Mouse (Mus musculus) skeletal muscle tissue, adult 2 months (tissue): Measurements from ENCODE around the gene Spaca4.

ENCODE experiments used
- DNase-seq: peaks from one replicate; pipeline ENCODE4 v3.0.0-alpha.2; 2012; ENCODE audit warnings: low read depth, low spot score

The Spaca4 gene

GRCm38 (mm10) chr7:45713396-45713795, 12.2 kb downstream of the Spaca4 start:
- no peak for DNase-seq

- peak; percentile 78 for DNase-seq
Measured at GRCm38 (mm10) chr7:45712022-45712757, 13.4 kb downstream of the Spaca4 start.

DNA sequence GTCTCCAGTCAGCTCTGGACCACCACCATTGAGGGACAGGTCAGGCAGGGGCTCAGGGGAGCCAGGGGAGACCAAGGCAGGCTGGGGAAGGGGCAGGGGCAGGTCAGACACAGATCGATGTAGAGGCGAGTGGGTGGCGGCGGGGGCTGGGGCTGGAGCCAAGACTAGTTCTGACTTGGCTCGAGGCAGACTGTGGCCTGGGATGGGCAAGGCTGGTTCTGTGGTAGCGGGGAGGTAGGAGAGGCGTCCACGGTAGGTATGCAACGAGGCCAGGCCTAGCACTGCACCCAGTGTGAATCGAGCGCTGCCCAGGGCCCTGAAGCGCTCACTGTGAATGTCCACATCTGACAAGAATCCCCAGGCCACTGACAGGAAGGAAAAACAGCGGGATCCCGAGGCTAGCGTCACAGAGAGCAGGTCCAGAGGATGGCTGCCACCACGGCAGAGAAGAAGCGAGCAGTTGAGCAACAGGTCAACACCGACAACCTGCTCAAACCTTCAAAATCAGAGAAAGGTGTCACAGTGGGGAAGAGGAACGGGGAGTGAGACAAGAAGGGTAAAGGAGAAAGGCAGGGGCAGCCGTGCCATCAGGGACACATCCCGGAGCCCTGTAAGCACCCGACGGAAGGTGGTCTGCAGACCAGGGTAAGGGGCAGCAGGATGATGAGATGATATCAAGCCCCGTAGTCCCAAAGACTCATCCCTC, 14.1 kb downstream of the Spaca4 start:
- DNase-seq = peak; percentile 63

GRCm38 (mm10) chr7:45710477-45711191, 15.0 kb downstream of the Spaca4 start:
- DNase-seq = peak; percentile 59

DNA sequence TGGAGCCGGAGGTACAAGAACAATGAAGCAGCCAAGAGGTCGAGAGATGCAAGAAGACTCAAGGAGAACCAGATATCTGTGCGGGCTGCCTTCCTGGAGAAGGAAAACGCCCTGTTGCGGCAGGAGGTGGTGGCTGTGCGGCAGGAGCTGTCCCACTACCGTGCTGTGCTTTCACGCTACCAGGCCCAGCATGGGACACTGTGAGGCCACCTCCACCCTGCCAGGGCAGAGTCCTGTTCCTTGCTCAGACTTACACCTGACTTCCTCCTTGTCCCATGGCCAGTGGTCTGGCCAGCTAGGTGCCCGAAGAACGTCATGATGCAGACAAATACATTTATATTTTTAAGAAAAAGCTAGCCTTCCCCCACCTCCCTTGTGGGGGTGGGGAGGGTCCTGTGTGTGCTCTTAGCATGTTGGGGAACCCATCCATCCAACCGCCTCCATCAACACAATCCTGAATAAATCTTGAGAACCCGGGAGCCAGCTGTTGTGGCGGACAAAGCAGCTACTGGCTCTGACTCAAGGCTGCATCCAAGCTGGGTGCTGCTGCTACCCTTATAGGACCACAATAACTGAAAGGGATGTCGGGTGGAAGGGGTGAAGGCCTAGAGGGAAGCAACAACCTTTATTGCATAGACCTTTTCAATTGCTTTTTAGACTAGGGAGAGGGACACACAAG, 15.8 kb downstream of the Spaca4 start:
- DNase-seq = no peak

DNA sequence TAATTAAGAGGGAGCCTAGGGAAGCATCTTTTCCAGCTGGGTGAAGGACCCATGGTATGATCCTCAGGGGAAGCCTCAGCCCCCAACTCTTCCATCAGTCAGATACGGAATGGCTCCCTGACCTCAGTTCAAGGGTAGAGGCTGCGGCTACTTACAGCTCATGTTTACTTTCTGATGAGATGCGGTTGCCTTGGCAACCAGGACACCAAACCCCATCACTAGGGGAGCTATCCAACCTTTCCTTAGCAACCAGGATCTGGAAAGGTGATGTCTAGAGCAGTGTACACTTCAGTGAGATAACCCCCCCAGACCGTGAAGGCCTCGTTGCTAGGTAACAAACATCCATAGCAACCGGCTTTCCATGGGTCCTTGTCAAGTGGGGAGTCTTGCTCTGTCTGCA, 16.6 kb downstream of the Spaca4 start:
- peak; percentile 68 for DNase-seq

- DNase-seq = peak; percentile 84
Measured at GRCm38 (mm10) chr7:45708221-45708761, 17.3 kb downstream of the Spaca4 start.

GRCm38 (mm10) chr7:45707375-45707967, 18.1 kb downstream of the Spaca4 start:
- DNase-seq = peak; percentile 99

GRCm38 (mm10) chr7:45706721-45707241, 18.8 kb downstream of the Spaca4 start:
- peak; percentile 96 for DNase-seq

DNA sequence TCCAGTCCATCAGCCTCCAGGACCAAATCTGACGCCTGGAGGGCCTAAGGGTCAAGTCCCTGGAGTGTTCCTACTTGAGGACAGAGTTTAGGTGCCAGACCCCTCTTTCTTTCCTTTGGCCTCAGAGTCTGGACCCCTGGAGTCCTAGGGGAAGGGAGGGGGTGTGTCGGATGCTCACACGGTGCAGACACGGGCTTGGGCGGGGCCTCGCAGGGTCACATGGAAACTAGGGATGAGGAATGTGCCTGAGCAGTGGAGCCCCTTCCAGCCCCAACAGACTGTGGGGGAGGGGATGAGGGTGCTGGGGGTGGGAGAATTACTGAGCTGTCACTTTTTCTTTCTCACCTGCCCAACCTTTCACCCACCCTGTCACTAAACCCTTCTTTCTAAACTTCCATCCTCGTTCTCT, 19.7 kb downstream of the Spaca4 start:
- peak; percentile 97 for DNase-seq

- no peak for DNase-seq
Measured at GRCm38 (mm10) chr7:45705443-45705864, 20.2 kb downstream of the Spaca4 start.

DNA sequence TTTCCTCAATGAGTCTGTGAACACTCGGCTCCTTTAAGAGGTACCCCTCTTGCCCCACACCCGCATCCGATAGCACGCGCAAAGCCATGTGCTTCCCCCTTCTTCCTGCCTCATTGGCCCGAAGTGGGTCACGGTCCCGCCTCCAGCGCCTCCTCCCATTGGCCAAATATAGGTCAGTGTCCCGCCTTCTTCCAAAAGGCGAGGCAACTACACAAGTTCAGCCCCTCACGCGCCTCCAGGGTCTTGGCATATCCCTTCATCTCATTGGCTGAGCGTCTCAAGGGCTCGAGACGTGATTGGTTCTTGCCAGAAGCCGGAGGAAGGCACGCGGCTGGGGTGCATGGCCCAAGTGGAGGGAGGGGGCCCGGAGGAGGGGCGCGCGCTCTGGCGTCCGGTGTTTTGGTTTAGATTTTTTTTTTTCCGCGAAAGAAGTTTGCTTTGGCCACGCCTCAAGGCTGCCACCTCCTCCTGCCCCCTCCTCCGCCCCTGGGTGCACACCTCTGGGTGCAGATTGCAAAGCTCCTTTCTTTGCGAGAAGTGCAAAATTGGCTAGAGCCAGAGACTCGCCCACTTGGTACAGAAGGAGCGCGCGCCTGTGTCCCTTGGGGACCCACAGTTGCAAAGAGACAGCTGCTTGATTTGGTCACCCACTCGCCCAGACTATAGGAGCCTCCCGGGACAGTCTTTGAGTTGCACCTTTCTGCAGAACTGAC, 20.7 kb downstream of the Spaca4 start, which contains the start of gene Dbp:
Dbp (plus strand) TSS at position 359 of the 713 bp plus-strand sequence.
- peak; percentile 100 for DNase-seq

DNA sequence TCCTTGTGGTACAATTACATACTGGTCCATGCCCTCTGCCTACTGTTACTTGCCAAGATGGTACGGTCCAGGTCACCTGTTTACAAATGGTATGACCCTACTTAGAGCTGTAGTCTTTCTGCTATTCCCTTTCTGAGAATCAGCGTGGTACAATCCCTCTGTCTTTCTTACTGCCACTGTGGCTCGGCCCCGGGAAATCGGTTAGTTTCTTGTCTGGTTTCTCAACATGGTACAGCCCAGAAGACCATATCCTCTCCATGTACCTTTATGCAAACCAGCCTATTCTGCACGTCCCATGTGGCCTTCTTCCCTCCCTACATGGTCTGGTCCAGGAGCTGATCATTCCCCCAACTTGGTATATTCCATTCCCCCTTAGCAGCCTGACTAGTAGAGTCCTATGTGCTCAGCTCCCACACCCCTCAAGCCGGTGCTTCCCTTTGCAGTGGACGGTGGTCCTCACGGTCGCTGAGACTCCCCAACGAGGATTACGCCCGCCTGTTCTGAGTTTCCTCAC, 21.5 kb downstream of the Spaca4 start:
- DNase-seq = peak; percentile 95

DNA sequence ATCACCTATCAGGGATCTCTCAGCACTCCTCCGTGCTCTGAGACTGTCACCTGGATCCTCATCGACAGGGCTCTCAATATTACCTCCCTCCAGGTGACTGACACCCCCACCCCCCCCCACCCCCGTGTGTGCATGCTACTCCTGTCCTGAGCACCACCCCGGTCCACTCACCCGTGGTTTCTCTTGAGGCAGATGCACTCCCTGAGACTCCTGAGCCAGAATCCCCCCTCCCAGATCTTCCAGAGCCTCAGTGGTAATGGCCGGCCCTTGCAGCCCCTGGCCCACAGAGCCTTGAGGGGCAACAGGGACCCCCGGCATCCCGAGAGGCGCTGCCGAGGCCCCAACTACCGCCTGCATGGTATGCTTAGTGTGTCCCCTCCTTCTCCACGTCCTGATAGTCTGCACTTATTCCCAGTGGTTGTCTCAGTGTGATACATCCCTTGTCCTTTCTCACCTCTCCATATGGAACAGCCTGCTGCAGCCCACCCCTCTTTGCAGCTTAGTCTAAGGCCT, 22.0 kb downstream of the Spaca4 start:
- no peak for DNase-seq

DNA sequence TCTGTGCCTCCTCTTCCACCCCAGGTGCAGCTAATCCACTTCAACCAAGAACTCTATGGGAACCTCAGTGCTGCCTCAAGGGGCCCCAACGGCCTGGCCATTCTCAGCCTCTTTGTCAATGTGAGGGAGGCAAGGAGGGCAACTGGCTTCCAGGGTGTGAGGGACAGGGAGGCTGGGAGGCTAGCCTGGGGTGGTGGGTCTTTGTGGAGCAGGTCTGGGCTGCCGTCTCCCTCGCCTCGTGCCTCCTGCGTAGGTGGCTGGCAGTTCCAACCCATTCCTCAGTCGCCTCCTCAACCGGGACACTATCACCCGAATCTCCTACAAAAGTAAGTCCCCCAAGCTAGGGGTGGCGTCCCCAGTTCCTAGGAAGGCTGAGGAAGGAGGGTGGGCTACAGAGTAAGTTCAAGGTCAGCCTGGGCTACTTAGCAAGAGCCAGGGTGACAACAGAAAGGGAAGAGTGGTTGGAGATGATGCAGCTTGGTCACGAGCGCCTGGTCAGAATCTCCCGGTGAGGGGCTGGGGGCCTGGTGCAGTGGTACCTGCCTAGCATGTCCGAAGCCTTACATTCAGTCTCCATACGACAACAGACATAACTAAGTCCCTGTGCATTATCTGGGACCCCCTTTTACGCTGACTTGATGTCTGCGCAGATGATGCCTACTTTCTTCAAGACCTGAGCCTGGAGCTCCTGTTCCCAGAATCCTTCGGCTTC, 22.6 kb downstream of the Spaca4 start:
- no peak for DNase-seq

- no peak for DNase-seq
Measured at GRCm38 (mm10) chr7:45702316-45702715, 23.3 kb downstream of the Spaca4 start.

- DNase-seq = no peak
Measured at GRCm38 (mm10) chr7:45701607-45702006, 24.0 kb downstream of the Spaca4 start.

GRCm38 (mm10) chr7:45701072-45701471, 24.5 kb downstream of the Spaca4 start:
- DNase-seq = no peak
